Mouse (Mus musculus) 3134 (cell line): ENCODE results near the gene Uncx.

Source experiments
- DNase-seq: peaks from one replicate; pipeline ENCODE4 v3.0.0-alpha.2; 2011; ENCODE audit warnings: low spot score; ENCODE audit not compliant: insufficient read length; ENCODE audit errors: extremely low read depth

Uncx gene

DNA sequence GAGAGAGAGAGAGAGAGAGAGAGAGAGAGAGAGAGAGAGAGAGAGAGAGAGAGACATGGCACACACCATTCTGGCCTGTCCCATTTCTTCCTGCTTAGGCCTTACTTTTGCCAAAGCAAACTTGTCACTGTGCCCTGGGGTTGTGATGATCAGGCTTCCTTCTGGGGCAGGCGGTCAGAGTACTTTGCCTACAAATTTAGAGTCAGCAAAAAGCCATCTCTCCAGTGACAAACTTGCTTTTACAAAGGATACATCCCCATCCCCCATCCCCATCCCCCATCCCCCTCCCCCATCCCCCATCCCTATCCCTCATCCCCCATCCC, 1.3 kb upstream of the Uncx start:
- DNase-seq = no peak

DNA sequence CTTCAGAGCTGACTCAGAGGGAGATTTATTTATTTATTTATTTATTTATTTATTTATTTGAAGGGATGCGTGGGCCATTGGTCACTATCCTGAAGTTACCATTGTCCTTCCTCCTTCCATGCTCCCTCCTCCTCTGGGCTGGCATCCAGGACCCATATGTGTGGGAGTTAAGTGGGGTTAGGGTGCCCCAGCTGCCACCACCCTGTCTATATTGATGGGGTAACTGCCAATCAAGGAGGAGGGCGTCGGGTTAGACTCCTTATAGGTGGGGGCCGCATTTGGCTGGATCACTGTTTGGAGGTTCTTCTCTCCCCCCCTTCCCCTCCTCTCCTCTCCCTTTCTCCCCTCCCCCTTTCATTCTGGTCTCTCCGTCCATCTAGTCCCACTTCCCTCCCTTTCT, 738 bp upstream of the Uncx start:
- DNase-seq = no peak

GRCm38 (mm10) chr5:139543650-139544270, 466 bp downstream of the Uncx start:
- no peak for DNase-seq

DNA sequence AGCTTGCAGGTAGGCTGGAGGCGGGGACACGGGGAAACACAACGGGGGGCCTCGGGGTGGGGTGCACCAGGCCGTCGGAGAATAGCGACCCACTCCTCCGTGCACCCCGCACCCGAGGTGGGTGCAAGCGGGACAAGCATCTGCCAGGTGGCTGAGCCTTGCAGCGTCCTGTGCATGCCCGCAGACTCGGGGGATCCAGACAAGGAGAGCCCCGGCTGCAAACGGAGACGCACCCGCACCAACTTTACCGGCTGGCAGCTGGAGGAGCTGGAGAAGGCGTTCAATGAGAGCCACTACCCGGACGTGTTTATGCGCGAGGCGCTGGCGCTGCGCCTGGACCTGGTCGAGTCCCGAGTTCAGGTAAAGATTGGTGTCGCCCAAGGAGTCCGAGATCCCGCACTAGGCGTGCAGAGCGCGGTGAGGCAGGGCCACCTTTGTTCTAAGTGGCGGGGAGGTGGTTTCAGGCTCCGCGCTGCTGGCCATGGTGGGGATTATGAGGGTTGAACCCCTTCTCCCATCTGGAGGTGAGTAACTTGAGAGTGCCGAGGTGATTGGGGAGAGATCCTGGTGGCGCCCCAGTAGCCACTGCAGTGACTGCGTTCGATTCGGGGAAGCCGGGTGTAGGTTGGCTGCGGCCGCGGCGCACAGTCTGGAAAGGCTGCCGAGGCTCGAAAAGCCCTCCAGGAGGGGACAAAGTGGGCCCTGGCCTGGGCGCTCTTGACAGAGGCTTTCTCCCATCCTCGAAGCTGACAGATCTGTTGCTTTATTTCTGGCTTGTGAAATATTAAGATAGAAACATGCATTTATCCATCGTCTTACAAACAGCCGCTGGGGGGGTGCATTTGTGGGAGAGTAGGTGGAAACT, 1.2 kb downstream of the Uncx start:
- DNase-seq = no peak

- no peak for DNase-seq
Observed at GRCm38 (mm10) chr5:139545221-139545620, 1.9 kb downstream of the Uncx start.

- DNase-seq = no peak
Observed at GRCm38 (mm10) chr5:139545673-139546335, 2.5 kb downstream of the Uncx start.

DNA sequence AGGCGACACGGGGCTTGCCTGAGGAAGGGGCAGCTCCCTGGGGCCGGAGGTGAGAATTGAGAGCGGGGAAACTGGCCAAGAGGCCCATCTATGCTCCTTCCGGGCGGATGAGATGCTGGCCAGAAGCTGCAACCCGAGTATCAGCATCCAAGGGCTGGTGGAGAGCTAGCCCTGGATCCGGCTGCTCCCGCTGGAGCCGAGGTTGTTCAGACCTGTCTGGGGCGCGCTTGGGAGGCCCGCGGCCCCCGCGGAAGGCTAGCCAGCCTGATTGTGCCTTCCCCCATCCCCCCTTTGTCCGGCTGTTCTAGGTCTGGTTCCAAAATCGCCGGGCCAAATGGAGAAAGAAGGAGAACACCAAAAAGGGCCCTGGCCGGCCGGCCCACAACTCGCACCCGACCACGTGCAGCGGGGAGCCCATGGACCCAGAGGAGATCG, 3.1 kb downstream of the Uncx start:
- DNase-seq = no peak

- DNase-seq = no peak
Observed at GRCm38 (mm10) chr5:139546771-139547420, 3.6 kb downstream of the Uncx start.

DNA sequence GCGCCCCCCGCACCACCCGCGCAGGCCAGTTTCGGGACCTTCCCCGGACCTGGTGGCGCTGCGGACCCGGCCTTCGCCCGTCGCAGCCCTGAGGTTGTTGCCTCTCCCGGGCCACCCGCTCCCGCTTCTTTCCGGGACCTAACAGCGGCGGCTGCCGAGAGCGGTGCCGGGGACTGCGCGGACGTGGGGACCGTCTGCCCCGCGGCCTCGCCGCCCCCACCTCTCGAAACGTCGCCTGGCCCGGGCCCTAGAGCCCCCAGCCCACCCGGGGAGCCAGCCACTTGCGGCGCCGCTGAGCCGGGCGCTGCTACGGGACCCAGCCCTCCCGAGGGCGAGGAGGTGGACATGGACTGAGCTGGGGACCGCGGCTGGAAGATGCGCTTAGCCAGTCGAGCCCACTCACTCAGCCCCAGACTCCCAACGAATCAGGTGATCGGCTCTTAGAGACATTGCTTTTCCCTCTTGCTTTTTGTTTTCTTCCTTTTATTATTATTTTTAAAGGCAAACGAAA, 4.2 kb downstream of the Uncx start:
- DNase-seq = no peak

DNA sequence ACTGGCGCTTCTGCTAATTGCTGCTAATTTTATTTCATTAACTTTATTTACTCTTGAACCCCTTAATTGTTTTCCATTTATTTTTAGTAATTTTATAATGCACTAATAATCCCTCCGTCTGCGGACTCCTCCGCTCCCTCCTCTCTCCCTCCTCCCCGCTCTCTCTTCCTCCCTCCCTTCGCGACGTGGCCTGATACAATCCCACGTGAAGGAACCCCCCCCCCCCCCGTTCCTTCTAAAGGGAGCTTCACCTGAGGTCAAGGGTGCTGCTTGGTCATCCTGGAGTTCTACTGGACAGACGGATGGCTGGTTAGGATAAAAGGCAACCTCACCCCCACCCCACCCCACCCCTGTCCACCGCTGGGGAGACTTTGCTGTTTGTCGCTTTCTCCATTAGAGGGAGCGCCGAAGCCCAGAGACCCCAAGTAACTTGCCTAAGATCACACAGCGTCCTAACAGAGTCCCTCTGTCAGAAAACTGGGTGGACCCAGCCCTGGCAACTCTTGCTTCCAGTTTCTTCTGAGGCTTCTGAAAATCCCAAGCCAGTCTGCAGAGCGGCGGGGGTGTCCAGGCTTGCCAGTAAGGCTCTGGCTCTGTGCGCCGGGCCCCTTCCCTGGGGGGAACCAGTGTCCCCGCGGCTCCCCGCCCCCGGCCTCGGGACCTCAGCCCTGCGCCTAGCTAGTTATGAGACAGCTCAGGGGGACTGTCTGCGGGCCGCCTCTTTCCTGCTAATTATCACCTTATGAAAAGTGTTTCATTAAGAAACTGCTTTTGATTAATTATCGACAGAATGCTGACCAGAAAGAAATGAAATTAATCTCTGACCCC, 10.4 kb downstream of the Uncx start:
- no peak for DNase-seq

- no peak for DNase-seq
Observed at GRCm38 (mm10) chr5:139554478-139555335, 11.4 kb downstream of the Uncx start.

DNA sequence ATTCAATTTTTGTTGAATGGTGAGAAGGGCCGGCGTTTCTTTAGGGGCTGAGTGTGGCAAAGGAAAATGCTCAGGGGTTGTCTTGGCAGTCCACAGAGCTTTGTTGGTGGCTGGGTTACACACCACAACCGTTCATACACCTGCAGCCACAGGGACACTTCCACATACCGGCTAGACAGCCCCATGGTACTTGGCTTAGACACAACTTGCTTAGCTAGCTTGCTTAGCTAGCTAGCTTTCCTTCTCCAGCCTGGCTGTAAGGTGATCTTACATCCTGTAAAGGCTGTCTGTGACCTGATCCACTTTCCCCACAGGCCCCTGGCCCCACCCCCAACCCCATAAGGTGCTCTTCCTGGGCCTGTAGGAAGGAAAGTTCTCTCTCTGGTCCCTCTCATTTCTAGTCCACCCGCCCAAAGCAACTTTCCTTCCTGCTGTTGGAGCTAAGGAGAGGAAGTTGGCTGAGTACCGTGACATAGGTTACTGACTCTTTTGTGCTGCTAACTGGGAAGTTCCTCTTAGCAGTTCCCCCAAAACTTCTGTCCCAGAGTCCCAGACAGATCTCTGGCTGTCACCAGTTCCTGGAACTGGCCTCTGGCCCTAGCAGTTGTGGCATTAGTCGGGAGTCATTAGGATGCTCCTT, 12.3 kb downstream of the Uncx start:
- DNase-seq = no peak

- DNase-seq = no peak
Observed at GRCm38 (mm10) chr5:139556116-139556678, 12.9 kb downstream of the Uncx start.

- DNase-seq = no peak
Observed at GRCm38 (mm10) chr5:139557079-139557478, 13.8 kb downstream of the Uncx start.

GRCm38 (mm10) chr5:139557531-139558467, 14.5 kb downstream of the Uncx start:
- DNase-seq = no peak

GRCm38 (mm10) chr5:139558468-139558804, 15.1 kb downstream of the Uncx start:
- no peak for DNase-seq

DNA sequence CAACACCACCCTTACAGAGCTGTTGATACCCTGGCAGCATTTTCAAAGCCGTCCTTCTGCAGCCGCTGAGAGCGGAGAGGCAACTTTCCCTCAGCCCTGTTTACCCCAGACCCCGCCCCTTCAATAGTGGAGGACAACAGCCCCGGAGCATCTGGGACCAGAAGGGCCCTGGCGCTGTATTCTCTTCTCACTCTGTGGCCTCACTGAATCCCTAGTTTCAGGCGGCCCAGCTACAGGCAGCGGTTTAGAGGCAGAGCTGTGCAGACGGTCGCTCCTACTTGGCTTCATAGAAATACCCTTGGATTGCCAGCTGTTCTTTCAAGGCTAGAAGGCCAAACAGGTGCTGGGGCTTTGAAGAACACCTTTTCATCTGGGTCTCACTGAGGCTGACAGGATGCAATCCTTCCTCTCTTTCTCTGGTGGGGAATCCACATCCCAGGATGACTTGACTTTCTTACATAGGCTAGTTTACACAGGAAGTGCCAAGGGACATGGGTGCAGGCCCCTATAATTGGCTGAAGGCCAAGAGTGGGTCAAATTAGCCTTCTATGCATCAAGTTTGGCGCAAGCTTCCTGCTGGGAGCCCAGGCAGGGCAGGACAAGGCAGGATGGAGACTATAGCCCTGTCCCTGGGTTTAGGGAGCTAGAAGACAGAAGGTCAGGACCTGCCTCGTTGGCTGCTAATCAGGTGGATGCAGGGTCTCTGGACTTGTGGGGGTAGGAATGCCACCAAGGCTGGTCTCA, 15.8 kb downstream of the Uncx start:
- DNase-seq = no peak
